Mouse (Mus musculus) CH12.LX (cell line): ENCODE measurements at regions not wholly inside any gene's neighbourhood (a gene's known extent, or its start where the extent isn't known, plus 50 kb on each side); places are given as distances from the start of the nearest gene placed in this dataset.

ENCODE experiments used
- DNase-seq: peaks from one replicate; pipeline ENCODE4 v3.0.0-alpha.2; 2013; ENCODE audit errors: extremely low read depth
- H3K27ac ChIP-seq: 2 replicates; pipeline ENCODE4 v1.5.1; 2012; ENCODE audit warnings: low read depth, mild to moderate bottlenecking, control low read depth, moderate library complexity; ENCODE audit not compliant: insufficient read depth
- H3K27me3 ChIP-seq: replicated peaks from 2 replicates; pipeline ENCODE3; 2012; ENCODE audit warnings: inconsistent platforms
- H3K36me3 ChIP-seq, 2 experiments: replicated peaks in 1 of 2; 2 replicates each; pipeline versions ENCODE3 to v1.6.1; 2012; ENCODE audit warnings: inconsistent platforms in 1 of 2, low read length in 1 of 2, mild to moderate bottlenecking in 1 of 2, mixed read lengths in 1 of 2, moderate library complexity in 1 of 2; ENCODE audit not compliant: control insufficient read depth in 1 of 2, insufficient read depth in 1 of 2
- H3K4me1 ChIP-seq, 2 experiments: 2 replicates each; pipeline ENCODE4 v1.6.1; 2012; ENCODE audit warnings: inconsistent platforms in 1 of 2, moderate library complexity in 1 of 2; ENCODE audit not compliant: insufficient read depth in 2 of 2, control insufficient read depth in 1 of 2
- H3K4me2 ChIP-seq: 2 replicates; pipeline ENCODE4 v1.6.1; 2012; ENCODE audit warnings: low read depth, mild to moderate bottlenecking, control low read depth; ENCODE audit not compliant: poor library complexity, insufficient read depth, severe bottlenecking
- H3K4me3 ChIP-seq, 3 experiments: fragments of 150-350 bp in 1 of 3; sonication (generic) in 1 of 3; replicated peaks in 1 of 3; 2 replicates each; pipeline versions ENCODE3 to v1.5.1; 2011 to 2012; ENCODE audit warnings: low read depth in 2 of 3, low read length in 2 of 3, mild to moderate bottlenecking in 2 of 3, moderate library complexity in 2 of 3, control low read depth in 1 of 3, improper control_type of control experiment in 1 of 3, inconsistent platforms in 1 of 3, mixed read lengths in 1 of 3; ENCODE audit not compliant: poor library complexity in 1 of 3
- H3K79me2 ChIP-seq: replicated peaks from 2 replicates; pipeline ENCODE4 v1.6.1; 2012; ENCODE audit warnings: mild to moderate bottlenecking, moderate library complexity; ENCODE audit not compliant: control insufficient read depth, poor library complexity, insufficient read depth, severe bottlenecking; ENCODE audit errors: extremely low read depth
- H3K9ac ChIP-seq: 2 replicates; pipeline ENCODE4 v1.6.1; 2012; ENCODE audit warnings: low read depth, mild to moderate bottlenecking, control low read depth, moderate library complexity; ENCODE audit not compliant: insufficient read depth
- H3K9me3 ChIP-seq: replicated peaks from 2 replicates; pipeline ENCODE3; 2012; ENCODE audit warnings: low read length, inconsistent platforms, mixed read lengths
- CHD1 ChIP-seq: IDR thresholded peaks from 2 replicates; pipeline ENCODE4 v1.6.1; 2012; ENCODE audit warnings: low read depth, low read length, improper control_type of control experiment, inconsistent platforms
- CHD2 ChIP-seq: IDR thresholded peaks from 2 replicates; pipeline ENCODE4 v1.6.1; 2011; ENCODE audit warnings: low read length, improper control_type of control experiment
- ELF1 ChIP-seq: IDR thresholded peaks from 2 replicates; pipeline ENCODE4 v1.6.1; 2014; ENCODE audit warnings: low read depth, mild to moderate bottlenecking, inconsistent platforms, low read length, improper control_type of control experiment
- ETS1 ChIP-seq: conservative IDR thresholded peaks from 2 replicates; pipeline ENCODE4 v1.6.1; 2012; ENCODE audit warnings: low read depth, mild to moderate bottlenecking, inconsistent platforms, low read length, improper control_type of control experiment, moderate library complexity
- IRF4 ChIP-seq: IDR thresholded peaks from 2 replicates; pipeline ENCODE4 v1.6.1; 2014; ENCODE audit warnings: low read depth, mild to moderate bottlenecking, inconsistent platforms, low read length, improper control_type of control experiment
- JUN ChIP-seq: IDR thresholded peaks from 2 replicates; pipeline ENCODE4 v1.6.1; 2011; ENCODE audit warnings: low read depth, mild to moderate bottlenecking, low read length, improper control_type of control experiment, moderate library complexity; ENCODE audit not compliant: insufficient read depth
- JUND ChIP-seq: conservative IDR thresholded peaks from 2 replicates; pipeline ENCODE4 v1.6.1; 2011; ENCODE audit warnings: low read depth, low read length, improper control_type of control experiment
- KAT2A ChIP-seq: IDR thresholded peaks from 2 replicates; pipeline ENCODE4 v1.6.1; 2012; ENCODE audit warnings: low read length, improper control_type of control experiment, inconsistent platforms; ENCODE audit not compliant: insufficient replicate concordance
- MAFK ChIP-seq: IDR thresholded peaks from 2 replicates; pipeline ENCODE4 v1.6.1; 2011; ENCODE audit warnings: low read length, improper control_type of control experiment; ENCODE audit not compliant: insufficient replicate concordance
- NRF1 ChIP-seq: IDR thresholded peaks from 2 replicates; pipeline ENCODE4 v1.6.1; 2014; ENCODE audit warnings: low read depth, mild to moderate bottlenecking, inconsistent platforms, low read length, improper control_type of control experiment, moderate library complexity
- POLR2A ChIP-seq: IDR thresholded peaks from 2 replicates; pipeline ENCODE4 v1.6.1; 2011; ENCODE audit warnings: low read depth, mild to moderate bottlenecking, improper control_type of control experiment, low read length
- POLR2AphosphoS2 ChIP-seq: IDR thresholded peaks from 2 replicates; pipeline ENCODE4 v1.6.1; 2011; ENCODE audit warnings: low read depth, low read length, improper control_type of control experiment
- RAD21 ChIP-seq: IDR thresholded peaks from 2 replicates; pipeline ENCODE4 v1.6.1; 2011; ENCODE audit warnings: low read depth, mild to moderate bottlenecking, low read length, improper control_type of control experiment, moderate library complexity
- RCOR1 ChIP-seq: conservative IDR thresholded peaks from 2 replicates; pipeline ENCODE4 v1.6.1; 2012; ENCODE audit warnings: low read depth, mild to moderate bottlenecking, inconsistent platforms, low read length, improper control_type of control experiment
- SIN3A ChIP-seq: IDR thresholded peaks from 2 replicates; pipeline ENCODE4 v1.6.1; 2012; ENCODE audit warnings: low read length, improper control_type of control experiment, inconsistent platforms
- TBP ChIP-seq: conservative IDR thresholded peaks from 2 replicates; pipeline ENCODE4 v1.6.1; 2011; ENCODE audit warnings: low read depth, low read length, improper control_type of control experiment
- TCF12 ChIP-seq: IDR thresholded peaks from 2 replicates; pipeline ENCODE4 v1.6.1; 2014; ENCODE audit warnings: low read depth, mild to moderate bottlenecking, inconsistent platforms, low read length, improper control_type of control experiment
- ZKSCAN1 ChIP-seq: IDR thresholded peaks from 2 replicates; pipeline ENCODE4 v1.6.1; 2012; ENCODE audit warnings: low read depth, inconsistent platforms, low read length, improper control_type of control experiment, borderline replicate concordance
- dilution Hi-C: fragments of 300-500 bp; cut with MboI; formaldehyde crosslinking; loops from 2 replicates; pipeline ENCODE4 v1.14.3; 2020; ENCODE audit warnings: low sequenced_read_pairs; ENCODE audit not compliant: extremely low pct_unique_long_range_greater_than_20kb, extremely low pct_ligation_motif_present
- in situ Hi-C: fragments of 300-500 bp; cut with MboI; formaldehyde crosslinking; loops from 3 replicates; pipeline ENCODE4 v1.14.3; 2019; ENCODE audit warnings: low sequenced_read_pairs, low pct_ligation_motif_present, low pct_unique_long_range_greater_than_20kb, mixed read lengths

DNA sequence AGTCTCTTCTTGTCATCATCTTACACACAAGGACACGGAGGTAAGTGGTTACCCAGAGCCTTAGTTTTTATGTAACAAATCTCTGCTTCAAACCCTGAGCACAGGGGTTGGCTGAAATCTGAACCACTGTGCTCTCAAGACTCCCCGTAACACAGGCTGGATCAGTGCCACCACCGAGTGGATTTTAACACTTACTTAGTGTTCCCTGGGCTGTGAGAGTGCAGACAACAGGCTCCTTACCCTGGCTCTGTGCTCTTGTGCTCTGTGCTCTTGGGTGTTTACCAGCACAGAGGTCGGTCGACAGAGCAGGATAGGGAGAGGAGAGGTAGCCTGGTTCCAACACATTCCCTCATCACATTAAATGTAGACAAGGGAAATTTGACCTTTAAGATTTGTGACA is 134.9 kb downstream of the Cartpt start:
- Histone ChIP-seq H3K9ac (no peak overlapping the region), H3K27me3 (no peaks in the 10 kb centered on the region), H3K4me1 (peaks cover 0 to 14% of the 10 kb centered on the region in 2 experiments; a peak in 2 of 4 replicates), H3K9me3 (no peaks in the 10 kb centered on the region), H3K36me3 (no peaks in the 10 kb centered on the region), H3K79me2 (no peaks in the 10 kb centered on the region)
- no peak for DNase-seq
- dilution Hi-C loops = no loop called here
- TF ChIP-seq POLR2A = no peak
- TF ChIP-seq, all 38 proteins: peak for 0
- H3K4me3 ChIP-seq = no peak overlapping the region
- no peak overlapping the region for H3K27ac ChIP-seq
- in situ Hi-C loops = no loop called here
- H3K4me2 ChIP-seq = no peak overlapping the region

DNA sequence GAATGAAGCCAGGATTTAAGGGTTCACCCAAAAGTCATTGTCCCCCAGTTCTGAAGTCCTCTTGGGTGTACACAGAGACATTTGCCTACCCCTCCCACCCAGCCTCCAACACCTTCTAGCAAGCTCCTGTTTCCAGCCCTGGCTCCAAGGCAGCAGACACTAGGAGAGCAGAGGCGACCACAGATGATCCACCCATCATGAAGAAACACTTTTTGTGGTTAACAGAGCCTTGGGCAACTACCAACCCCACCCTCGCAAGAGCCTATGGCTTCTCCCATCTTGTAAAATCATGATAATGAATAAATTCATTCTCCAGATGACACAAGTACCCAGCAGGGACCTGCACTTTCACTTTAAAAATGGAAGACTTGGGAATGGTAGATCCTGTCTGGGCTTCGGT is 136.1 kb downstream of the Cartpt start:
- in situ Hi-C loops (no loop called here), dilution Hi-C loops (no loop called here)
- no peak overlapping the region for H3K27ac ChIP-seq
- H3K4me3 ChIP-seq = no peak overlapping the region
- H3K4me2 ChIP-seq = no peak overlapping the region
- TF ChIP-seq NRF1 (no peak), CHD2 (no peak), TCF12 (no peak), POLR2A (no peak), POLR2AphosphoS2 (no peak)
- no peaks in the 10 kb centered on the region for H3K9me3 ChIP-seq
- no peak for DNase-seq
- no peaks in the 10 kb centered on the region for H3K79me2 ChIP-seq
- no peaks in the 10 kb centered on the region for H3K36me3 ChIP-seq
- peaks cover 0 to 14% of the 10 kb centered on the region in 2 experiments; a peak in 2 of 4 replicates for H3K4me1 ChIP-seq
- H3K9ac ChIP-seq = no peak overlapping the region
- no peaks in the 10 kb centered on the region for H3K27me3 ChIP-seq

DNA sequence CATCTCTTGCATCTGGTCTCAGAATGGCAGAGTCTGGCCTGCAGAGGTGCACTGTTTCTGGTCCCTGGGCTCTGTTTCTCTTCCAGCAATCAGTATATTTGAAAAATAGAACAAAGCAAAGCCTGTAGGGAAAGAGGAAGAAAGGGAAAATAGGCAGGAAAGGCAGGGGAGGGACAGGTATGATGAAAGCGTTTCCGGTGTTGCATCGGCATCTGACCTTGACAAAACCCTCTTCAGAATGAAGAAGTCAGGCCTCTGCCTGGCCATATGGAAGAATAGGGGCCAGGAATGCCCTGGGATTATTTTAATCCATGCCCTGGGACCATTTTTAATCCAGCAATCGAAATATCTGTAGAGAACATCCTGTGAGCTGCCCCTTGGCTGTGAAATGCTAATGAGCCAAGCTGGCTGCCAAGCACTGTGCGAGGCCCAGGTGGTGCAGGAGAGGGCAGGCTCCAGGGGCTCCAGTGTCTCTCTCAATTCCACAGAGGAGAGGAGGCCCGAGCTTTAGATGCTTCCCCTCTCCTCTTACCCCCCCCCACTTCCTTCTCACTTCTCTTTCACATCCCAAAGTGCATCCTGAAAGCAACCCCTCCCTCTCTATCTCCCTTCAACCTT is 136.7 kb downstream of the Cartpt start:
- H3K4me2 ChIP-seq = no peak overlapping the region
- no peak overlapping the region for H3K4me3 ChIP-seq
- TF ChIP-seq JUN (no peak), MAFK (no peak), NRF1 (no peak), IRF4 (no peak), TBP (no peak), ELF1 (no peak), KAT2A (no peak), RAD21 (no peak), RCOR1 (no peak), ETS1 (no peak), SIN3A (no peak), JUND (no peak), CHD1 (no peak), ZKSCAN1 (no peak), POLR2A (no peak)
- TF ChIP-seq, all 38 proteins: peak for 0
- in situ Hi-C loops = no loop called here
- no peaks in the 10 kb centered on the region for H3K27me3 ChIP-seq
- H3K9me3 ChIP-seq = no peaks in the 10 kb centered on the region
- no peaks in the 10 kb centered on the region for H3K79me2 ChIP-seq
- H3K9ac ChIP-seq = no peak overlapping the region
- peaks cover 0 to 14% of the 10 kb centered on the region in 2 experiments; a peak in 2 of 4 replicates for H3K4me1 ChIP-seq
- DNase-seq = no peak
- dilution Hi-C loops = no loop called here
- no peak overlapping the region for H3K27ac ChIP-seq
- H3K36me3 ChIP-seq = no peaks in the 10 kb centered on the region
